Mouse (Mus musculus): ENCODE data around the gene Ripk1.

DNA sequence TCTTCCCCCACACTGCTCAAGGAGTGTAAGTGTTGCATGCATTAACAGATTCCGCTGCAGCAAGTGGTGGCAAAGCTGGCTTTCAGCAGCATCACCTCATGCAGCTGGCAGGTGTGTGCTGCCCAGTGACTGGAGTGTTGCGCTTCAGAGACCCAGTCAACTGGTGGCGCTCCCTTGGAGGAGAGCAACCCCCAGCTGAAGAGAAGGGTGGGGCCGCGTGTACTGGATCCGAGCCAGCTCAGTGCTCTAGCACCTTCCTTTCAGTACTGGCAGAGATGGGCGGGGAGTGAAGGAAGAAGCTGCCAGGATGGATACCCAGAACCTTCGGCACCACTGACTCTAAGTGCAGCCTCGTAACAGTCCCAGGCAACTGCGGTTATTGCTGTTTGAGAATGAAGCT, 60.3 kb downstream of the Ripk1 start:
- TF ChIP-seq CTCF (IDR thresholded peaks at IDR 0.05; ENCODE audit: borderline replicate concordance, extremely low read depth, insufficient read depth, insufficient read length) (no peak), POLR2A (IDR thresholded peaks at IDR 0.05; ENCODE audit: borderline replicate concordance, extremely low read depth, insufficient read depth, insufficient read length, poor library complexity, severe bottlenecking) (no peak)

Measured in brain, embryonic 14.5 days (tissue).